Mouse (Mus musculus) common myeloid progenitor, adult 5-6 weeks (primary cell): ENCODE results near the gene Serpina3b. TPM values are rescaled to one million over a fixed set of nuclear protein-coding genes. Genes with fewer than 3 reads are reported as not detected.
"Not testable (repeated sequence)": the region's sequence is repeated elsewhere in the genome, so short reads cannot be mapped to it uniquely, and the experiment has no call there.

Experiments
- ATAC-seq: replicated peaks from 2 replicates; pipeline ENCODE4 v1.8.0; 2016; ENCODE audit warnings: low read depth, mild to moderate bottlenecking, moderate TSS enrichment, inconsistent platforms; ENCODE audit not compliant: poor library complexity, severe bottlenecking
- total RNA-seq: library from RNA; stranded (forward); fragments of 200-1000, 187-1606 nt; gene quantifications from 2 replicates; pipeline ENCODE4 v1.2.3, GENCODE M21; 2017

Serpina3b gene
- total RNA-seq: 0.10 and 0.27 TPM in 2 replicates

DNA sequence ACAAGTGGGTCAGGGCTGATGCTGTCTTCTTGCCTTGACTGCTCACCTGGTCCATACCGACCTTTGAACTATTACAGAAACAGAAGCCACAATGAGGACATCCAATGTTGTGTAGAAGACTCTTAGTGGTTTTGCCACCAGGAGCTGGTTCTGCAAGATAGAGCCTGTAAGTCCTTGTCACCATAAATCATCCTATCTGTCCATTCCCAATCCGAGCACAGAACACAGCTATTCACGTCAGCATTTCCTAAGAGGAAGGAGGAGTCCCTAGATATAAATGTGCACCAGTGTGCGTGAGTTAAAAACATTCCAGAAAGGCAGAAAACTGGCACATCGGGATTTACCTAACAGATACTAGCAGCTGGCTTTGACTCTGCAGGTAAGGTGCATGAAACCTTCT is at the start of gene Serpina3b:
Gene Serpina3b (plus strand): TSS at position 301 of the 400 bp plus-strand sequence.
- no peak; the same call in 1 of the 2 replicates for ATAC-seq

DNA sequence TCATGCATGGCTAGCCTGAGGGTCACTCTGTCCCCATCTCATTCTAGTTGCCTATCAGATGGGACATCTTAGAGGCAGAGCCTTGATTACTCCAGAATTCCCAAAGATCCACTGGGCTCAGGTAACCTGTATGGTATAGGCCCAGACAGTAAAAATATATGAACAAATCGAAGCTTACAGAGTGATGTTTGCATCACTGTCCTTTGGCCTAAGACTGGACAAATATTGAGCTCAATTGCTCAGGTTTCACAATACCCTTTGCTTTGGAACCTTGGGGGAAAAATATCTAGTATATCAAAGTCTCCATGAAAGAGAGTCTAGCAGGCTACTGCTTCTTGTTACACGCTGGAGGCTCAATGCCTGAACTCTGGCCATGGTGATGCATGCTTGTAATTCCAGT is 37.7 kb upstream of the Serpina3b start:
- no peak for ATAC-seq

DNA sequence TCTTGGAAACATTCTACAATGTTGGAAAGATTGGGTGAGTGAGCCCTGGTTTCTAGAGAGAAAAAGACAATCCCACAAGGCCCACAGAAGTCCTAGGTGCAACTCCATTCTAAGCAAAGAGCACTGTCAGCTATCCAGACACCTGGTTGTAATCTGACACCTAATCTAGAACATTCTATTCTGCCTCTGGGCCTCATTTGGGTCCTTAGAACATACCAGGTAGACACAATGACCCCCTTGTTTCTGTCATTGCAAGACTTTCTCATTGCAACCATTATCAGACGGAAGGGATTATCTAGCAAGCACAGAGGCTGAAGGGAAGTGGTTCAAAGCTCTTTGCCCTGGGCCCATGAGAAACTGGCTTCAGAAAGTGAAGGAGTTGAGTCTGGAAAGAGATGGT is 36.5 kb upstream of the Serpina3b start:
- ATAC-seq: no peak

DNA sequence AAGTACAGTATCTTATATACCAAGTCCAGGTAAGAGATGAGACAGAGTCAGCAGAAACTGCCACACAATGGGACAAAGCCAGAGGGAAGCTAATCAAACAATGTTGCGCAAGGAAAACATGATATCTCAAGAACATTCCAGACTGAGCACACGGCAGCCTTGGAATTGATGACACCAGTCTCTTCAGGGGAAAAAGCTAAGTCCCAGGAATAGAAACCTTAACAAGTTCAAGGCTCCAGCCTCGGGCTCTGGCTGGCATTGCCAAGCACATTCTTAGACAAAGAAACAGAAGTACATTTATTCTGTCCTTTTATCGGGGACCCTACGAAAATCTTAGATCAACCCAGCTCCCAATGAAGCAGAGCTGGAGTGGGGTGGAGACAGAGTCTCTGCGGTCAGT is 27.0 kb upstream of the Serpina3b start, which contains the start of gene Serpina5:
Gene Serpina5 (plus strand): TSS at position 346 of the 400 bp plus-strand sequence.
- ATAC-seq: no peak

DNA sequence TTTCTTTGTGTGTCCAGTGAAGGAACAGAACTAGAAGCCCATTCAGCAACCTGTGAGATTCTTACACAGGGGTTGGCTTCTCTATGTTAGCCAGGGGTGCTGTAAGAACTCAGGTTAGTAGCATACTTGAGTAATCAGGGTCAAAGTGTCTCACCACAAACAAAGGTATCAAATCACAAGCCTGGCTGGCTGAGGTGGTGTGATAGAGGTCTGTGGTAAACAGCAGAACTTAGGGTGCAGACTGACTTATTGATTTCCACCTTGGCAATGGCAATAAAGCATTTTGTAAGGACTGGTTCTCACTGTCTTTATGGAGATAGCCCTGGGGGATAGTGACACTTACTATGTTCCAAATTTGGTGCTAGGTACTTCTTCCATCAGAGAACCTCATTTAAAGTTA is 21.9 kb upstream of the Serpina3b start:
- no peak for ATAC-seq

DNA sequence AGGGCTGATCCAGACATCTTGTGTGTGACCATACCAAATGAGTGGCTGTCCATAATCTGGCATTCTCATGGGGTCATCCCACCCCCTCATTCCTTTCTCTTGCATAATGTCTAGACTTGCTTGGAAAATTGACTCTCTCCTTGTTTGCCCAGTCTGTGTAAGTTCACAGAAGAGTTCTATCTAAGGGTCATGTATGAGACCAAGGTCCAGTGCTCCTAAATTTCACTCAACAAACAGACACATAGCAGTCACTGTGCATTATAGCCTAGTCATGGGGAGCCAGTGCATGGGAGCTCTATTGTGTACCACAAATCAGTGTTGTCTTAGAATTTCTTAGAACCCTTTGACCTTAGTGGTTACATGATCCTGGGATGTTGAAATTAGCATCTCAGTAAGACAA is 20.9 kb upstream of the Serpina3b start:
- ATAC-seq: no peak

DNA sequence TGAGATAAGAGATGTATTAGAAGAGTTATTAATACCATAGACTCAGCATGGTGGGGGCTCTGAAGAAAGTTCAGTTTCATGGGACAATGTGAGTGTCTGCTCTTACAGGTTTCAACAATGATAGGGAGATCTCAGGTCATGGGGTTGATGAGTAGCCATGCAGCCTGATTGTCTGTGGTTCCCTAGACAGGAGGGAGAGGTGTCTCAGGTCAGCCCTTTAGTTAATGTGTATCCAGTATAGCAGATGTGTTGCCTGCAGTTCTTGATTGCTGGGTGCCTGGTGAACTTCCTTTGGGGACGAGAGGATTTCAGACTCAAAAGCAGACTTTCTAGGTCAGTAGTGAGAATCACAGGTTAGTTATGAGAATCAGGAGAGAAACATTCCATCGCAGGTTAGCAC is 19.3 kb upstream of the Serpina3b start:
- no peak for ATAC-seq

DNA sequence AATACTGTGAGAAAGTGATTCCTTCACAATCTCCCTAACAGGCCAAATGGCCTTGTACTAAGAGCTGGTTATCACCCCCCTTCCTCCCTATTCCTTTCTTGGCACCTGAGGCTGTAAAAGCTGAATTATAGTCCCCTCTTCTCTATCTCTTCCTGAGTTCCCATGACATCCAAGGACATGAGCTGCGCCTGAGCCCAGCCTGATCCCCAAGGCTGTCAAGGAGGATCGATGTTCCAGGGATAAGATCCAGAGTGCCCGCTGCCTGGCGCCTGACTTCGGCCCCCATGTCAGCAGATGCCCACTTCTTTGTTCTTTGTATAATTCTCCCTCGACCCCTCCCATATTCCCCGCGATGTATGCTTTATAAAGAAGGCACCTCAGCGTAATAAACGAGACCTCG is 15.5 kb upstream of the Serpina3b start, which contains the start of gene Serpina3a:
Gene Serpina3a (plus strand): TSS at position 392 of the 400 bp plus-strand sequence.
- not testable (repeated sequence) for ATAC-seq

DNA sequence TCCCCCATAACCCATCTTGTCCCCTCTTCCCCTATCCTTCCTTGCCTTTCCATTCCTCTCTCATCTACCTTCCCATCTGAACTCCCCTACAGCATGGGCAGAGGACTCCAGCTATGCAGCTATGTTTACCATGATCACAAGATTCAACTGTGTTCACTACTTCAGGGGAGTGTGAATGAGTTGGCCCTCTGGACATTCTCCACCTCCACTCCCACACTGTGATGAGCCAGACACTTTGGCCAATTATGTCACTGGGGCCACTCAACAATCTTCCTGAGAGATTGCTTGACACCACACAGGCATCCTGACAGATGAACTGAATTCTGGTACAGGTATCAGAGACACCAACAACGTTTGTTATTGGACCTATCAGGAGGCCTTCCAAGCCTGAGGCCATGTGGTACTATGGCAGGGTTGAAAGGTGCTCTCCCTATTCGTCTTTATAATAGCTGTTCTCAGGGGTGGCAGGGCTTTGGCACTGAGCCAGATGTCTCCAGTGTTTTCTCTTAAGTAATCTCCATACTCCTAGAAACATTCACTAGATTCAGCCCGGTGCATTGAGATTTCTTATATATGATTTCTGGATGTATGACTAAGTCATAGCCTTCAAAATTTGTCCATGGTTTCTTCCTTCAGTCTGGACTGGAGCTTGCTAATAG is 12.7 kb upstream of the Serpina3b start:
- ATAC-seq: no peak

DNA sequence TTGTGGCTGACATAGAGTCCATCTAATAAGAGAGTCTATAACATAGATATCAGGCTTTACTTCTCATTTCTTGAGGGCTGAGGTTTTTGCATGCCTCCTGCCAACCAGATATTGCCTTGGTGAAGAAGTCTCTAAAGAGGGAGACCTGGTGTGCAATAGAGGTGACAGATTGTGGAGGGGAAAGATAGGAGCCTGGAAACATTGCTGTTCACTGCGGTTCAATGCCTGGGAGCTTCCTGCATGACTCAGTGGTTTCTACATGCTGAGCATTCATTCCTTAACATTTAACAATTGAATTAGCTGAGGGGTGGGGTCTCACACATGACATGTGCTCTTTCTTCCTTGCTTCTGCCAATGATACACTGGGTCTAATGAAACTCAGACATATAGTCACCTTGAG is 4.7 kb upstream of the Serpina3b start:
- ATAC-seq: peak; percentile 74

DNA sequence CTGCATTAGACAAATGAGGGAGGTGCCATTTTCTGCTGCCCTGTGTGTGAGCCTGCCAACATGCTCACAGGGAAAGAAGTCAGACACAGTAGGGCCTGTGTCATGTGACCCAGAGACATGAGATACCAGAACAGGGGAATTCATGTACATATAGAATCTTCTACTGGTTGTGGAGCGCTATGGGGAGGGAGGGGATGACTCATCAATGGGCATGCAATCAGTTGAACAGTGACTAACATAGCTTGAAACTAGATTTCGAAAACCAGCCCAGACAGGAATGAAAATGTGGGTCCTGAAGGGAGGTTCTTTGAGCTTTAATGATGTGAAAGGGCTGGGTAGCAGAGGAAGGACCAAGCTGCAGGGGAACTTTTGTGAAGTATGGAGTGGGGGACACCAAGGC is 3.8 kb upstream of the Serpina3b start:
- no peak for ATAC-seq

DNA sequence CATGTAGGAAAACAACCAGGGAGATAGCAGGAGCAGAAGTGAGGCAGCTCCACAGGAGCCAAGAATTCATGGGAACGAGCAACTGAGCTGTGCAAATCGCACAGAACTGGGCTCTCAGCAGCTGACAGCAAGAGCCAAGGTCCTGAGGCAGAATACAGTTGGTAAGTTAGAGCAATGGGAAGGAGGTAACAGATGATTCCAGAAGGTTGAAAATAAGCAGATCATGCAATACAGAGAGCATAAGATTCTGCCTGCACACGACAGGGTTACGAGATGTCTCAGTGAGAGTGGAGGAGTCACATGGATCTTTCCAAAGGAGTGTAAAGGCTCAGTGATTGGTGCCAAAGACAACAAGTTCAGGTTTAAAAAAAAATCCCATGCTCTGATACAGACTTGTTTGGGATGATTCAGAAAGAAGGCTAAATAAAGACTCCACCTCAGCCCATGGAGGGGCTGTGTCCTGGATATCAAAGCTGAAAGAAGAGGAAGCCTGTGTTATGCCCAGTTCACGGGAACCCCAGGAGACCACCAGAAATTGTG is 2.7 kb upstream of the Serpina3b start:
- ATAC-seq: no peak

DNA sequence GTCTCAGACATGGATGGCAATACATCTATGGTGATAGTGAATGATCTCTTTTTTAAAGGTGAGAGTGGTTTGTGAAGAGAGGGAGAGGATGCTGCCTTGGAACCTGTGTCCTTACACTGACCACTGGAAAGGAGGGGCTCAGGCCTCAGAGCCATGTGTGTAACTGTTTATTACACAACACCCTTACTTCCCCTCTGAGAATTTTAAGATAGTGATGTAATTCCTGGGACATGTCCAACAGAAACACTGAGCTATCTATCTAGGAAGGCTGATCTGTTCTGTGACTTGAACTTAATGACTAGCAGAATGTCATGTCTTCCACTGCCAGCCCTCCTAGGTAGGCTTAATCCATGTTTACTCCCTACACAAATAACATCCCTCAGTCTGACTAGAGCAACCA is 3.2 kb downstream of the Serpina3b start:
- peak; percentile 77 for ATAC-seq

DNA sequence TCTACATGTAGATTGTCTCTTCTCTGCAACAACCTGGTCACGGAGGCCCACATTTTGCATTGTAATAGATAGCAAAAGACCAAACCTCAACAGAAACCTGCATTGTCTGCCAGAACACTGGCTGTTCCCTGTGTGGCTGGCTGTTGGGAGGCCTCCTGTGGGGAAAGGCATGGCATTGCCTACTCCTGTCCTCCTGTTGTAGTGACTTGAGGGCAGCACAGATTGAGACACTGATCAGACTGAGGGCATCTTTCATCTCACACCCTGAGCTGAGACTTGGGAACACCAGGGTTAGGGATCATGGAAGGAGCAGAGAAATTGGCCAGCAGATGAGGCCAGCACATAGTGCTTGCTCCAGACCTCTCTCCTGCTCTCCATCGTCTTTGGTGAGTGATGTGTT is 10.4 kb downstream of the Serpina3b start:
- ATAC-seq: no peak

DNA sequence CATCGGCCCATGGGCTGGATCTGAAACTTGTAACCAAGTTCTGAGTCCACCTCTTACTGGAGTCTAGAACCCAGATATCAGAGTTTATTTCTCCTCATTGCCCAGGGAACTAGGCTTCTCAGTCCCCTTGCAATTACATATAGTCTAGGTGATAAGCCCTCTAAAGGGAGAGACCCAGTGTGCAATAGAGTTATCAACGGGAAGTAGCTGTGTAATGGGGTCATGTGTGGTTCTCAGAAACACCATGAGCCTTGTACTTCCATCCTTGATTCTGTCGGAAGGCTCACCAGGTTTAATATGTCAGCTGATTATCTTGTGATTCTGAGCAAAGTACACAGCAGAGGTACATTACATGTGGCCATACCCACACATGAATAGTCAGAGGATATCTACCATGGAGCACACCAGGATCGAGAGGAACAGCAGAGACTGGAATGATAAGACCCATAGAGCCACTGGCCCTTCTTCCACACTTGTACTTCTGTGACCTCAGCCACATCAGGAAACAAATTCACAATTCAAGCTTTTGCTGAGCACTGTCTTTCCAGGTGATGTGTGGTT is 12.8 kb downstream of the Serpina3b start:
- no peak for ATAC-seq

DNA sequence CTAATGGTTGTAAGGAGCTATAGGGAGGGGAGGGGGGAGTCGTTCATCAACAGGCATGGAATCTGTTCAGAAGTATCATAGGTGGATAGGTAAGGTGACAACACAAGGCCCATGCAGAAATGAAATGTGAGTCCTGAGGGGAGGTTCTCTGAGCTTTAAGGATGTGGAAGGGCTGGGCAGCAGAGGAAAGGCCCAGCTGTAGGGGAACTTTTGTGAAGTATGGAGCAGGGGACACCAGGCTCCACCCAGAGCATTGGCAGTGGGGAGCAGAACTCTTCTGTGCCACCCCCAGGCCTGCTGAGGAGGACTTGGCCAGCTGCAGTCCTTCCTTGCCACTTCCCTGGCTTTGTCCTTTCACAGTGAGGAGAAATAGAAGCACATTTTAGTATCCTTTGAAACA is 13.7 kb downstream of the Serpina3b start:
- no peak for ATAC-seq

DNA sequence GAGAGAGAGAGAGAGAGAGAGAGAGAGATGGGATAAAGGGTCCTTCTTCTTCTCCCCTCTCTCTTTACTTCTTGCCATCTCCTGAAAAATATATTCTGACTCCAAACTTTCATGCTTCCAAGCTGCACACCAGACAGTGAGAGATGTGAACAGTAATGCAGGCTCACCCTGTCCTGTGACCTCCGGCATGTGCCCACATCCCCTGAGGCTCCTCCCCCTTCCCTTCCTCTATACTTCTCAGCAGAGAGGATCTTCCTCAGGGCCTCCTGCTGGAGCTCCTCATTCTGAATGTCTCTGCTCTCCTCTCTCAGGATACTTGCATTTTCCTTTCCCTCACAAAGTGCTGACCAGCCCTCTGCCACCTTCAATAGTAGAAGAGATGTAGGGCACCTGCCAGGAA is 14.6 kb downstream of the Serpina3b start:
- peak; percentile 99 for ATAC-seq

DNA sequence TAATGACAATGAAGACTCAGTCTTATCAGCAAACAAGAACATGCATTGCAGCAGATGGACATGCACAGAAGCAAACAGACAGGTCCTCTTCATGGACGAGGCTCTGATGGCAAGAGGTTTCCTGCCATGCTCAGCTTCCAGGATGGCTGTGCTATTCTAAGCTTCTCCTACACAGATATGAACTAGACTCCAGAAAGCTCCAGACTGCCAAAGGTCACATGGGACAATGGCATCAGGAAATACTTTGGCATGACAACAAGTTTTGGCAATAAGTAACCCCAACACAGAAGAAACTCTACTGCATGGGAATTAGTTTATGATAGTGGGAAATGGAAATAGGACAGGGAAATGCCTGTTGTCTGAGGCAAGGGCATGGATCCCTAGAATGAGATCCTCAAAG is 15.5 kb downstream of the Serpina3b start:
- ATAC-seq: no peak

DNA sequence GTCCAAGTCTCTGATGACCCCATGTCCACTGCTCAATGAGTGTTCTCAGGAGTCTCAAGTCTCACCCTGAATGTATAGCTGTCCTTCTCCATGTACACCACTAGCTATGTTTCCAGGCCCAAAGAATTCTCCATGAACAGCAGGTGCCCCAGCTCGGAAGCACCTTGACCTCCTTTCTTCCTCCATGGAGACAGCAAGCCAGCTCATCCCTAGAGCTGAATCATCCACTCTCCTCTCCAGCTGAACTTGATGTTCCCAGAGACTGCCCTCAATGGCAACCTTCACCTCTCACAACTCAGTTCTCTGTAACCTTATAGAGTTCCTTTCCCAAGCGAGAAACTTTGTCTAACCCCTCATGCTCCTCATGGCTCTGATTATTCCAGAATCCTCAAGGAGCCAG is 17.8 kb downstream of the Serpina3b start:
- ATAC-seq: no peak

DNA sequence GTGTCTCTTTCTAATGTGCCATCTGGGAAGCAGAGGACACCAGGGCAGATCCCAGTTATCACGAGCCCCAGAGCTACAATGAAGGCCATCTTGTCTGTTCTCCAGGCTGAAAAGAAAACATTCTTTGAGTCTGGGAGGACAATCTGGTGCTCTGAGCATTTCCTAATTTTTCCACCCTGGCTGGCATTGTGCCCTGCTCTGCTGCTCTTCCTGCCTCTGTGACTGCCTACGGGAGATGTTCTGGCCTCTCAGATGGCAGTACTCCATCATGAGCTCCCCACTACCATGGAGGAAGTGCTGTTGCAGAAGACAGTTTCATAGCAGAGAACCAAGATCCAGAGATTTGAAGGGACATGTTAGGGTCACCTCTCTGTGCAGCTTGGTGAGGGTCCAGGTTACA is 24.2 kb downstream of the Serpina3b start:
- no peak for ATAC-seq

DNA sequence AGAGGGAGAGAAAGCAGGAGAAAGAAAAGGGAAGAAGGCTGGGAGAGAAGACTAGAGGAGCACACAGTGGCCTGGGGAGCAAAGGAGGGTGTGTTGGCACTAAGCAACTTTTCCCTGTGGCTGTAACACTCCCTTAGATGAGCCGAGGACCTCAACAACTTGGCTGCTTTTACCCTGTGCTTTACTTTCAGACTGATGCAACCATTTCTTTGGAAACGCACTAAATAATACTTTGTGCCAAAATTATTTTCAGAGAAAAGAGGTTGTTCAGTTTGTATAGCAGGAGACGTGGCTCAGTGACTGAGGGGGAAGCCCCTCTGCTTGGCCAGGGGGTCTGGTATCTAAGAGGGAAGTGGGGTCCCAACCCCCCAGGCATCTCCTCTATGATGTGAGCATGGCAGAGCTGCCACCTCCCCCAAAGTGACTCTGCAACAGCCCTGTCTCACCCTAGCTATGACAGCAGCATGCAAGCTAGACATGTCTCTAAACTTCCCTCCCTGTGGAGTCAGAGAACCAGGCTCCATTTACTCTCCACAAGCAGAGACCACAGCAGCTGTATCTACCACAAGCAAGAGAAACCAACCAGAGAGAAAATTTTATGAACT is 25.3 kb downstream of the Serpina3b start:
- no peak for ATAC-seq
